Mouse (Mus musculus) bone marrow macrophage, adult 2 months (primary cell): Measurements from ENCODE around the gene Cfap300. TPM values are rescaled to one million over a fixed set of nuclear protein-coding genes. Genes with fewer than 3 reads are reported as not detected.

Experiments used
- H3K27ac ChIP-seq: 2 replicates; pipeline ENCODE4 v1.5.1; 2012; ENCODE audit warnings: low read depth, low read length; ENCODE audit not compliant: insufficient read depth
- H3K4me1 ChIP-seq: 2 replicates; pipeline ENCODE4 v1.6.1; 2012; ENCODE audit warnings: low read length; ENCODE audit not compliant: control insufficient read depth, insufficient read depth
- H3K4me3 ChIP-seq: 2 replicates; pipeline ENCODE4 v1.5.1; 2012; ENCODE audit warnings: mild to moderate bottlenecking, low read length, moderate library complexity; ENCODE audit not compliant: insufficient read depth
- CTCF ChIP-seq: IDR thresholded peaks from 2 replicates; pipeline ENCODE4 v1.5.1; 2012; ENCODE audit warnings: low read depth, mild to moderate bottlenecking, low read length, moderate library complexity
- POLR2A ChIP-seq: IDR thresholded peaks from 2 replicates; pipeline ENCODE4 v1.6.1; 2012; ENCODE audit warnings: mild to moderate bottlenecking, low read depth, low read length, borderline replicate concordance
- polyA plus RNA-seq: library from polyadenylated mRNA; stranded (reverse); fragments of >200 nt; gene quantifications from 2 replicates; pipeline ENCODE4 v1.2.4, GENCODE M21; 2012; ENCODE audit not compliant: missing spikeins, insufficient read depth, insufficient read length

The Cfap300 gene
- polyA plus RNA-seq, 1 experiment = not detected

- Histone ChIP-seq H3K27ac (no peak overlapping the region), H3K4me1 (no peaks in the 10 kb centered on the region), H3K4me3 (no peak overlapping the region)
- no peak for TF ChIP-seq CTCF
Observed at GRCm38 (mm10) chr9:8017253-8017913, 25.2 kb downstream of the Cfap300 start.

DNA sequence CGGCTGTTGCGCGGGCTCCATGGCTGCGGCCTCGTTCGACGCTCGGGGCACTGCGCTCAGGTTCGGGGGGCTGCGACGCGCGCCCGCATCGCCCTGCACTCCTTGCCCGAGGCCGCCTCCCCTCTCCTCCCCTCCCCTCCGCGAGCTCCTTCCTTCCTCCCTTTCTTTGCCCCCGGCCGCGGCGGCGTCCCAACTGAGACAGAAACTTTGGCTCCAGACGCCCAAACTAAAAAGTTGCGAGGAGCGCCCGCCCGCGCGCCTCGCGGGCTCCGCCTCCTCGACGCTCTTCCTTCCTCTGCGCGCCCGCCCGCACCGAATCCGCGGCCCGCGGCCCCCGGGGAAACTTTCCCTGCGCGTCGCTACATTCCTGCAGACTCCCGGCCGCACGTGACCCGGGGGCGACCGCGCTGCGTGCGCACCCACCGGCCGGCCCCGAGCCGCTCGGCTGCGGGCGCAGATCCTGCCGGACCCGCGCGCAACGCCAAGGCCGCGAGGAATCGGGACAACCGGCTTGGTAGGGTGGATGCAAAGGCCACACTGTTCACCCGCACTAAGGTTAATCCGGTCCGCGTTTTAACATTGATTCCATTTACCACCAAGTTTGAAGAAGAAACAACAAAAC is 38.1 kb downstream of the Cfap300 start, which contains the start of gene Yap1:
Yap1 (minus strand) TSS at position 227 of the 622 bp plus-strand sequence.
- TF ChIP-seq CTCF (no peak), POLR2A (no peak)
- H3K4me1 ChIP-seq = no peaks in the 10 kb centered on the region
- peak within 1 kb of the TSS; percentile 24 for H3K4me3 ChIP-seq
- no peak within 1 kb of the TSS for H3K27ac ChIP-seq

GRCm38 (mm10) chr9:8003301-8004271 is 39.0 kb downstream of the Cfap300 start:
- Histone ChIP-seq H3K4me1 (no peaks in the 10 kb centered on the region), H3K4me3 (no peak overlapping the region), H3K27ac (no peak overlapping the region)
- TF ChIP-seq CTCF = no peak
- TF ChIP-seq POLR2A = no peak

GRCm38 (mm10) chr9:8002806-8003205 is 39.8 kb downstream of the Cfap300 start:
- Histone ChIP-seq H3K27ac (no peak overlapping the region), H3K4me1 (no peaks in the 10 kb centered on the region), H3K4me3 (no peak overlapping the region)
- no peak for TF ChIP-seq POLR2A
- no peak for TF ChIP-seq CTCF

- no peaks in the 10 kb centered on the region for H3K4me1 ChIP-seq
- H3K27ac ChIP-seq = no peak overlapping the region
- TF ChIP-seq POLR2A (no peak), CTCF (no peak)
- H3K4me3 ChIP-seq = no peak overlapping the region
Observed at GRCm38 (mm10) chr9:8001352-8001751, 41.3 kb downstream of the Cfap300 start.

DNA sequence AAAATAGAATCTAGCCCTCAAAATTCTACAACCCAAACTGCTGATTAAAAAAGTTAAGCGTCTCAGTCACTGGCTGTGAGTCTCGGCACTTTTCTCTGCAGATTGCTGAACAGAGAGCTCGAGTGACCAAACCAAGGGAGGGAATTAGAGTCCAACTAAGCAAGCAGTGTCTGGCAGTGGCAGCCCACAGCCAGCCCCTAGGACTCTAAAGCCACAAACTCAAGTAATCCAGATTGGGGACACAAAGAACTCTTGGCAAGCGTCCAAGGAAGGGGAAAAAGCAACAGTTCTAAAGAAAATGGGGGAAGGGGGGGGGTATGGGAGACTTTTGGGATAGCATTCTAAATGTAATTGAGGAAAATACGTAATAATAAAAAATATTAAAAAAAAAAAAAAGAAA is 48.3 kb downstream of the Cfap300 start:
- no peak overlapping the region for H3K27ac ChIP-seq

DNA sequence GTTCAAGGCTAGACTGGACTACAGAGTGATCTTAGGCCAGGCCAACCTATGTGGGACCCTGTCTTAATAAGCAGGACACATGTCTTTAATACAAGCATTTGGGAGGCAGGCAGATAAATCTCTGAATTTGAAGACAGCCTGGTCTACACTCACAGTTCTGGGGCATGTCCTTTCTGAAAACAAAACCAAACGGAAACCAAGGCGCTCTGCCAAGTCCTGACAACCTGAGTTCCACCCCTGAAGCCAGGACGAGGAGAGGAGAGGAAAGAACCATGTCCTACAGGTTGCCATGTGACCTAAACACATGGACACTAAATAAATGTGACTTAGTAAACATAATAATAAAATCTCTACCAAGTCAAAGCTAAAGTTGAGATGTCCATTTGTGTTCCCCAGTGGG is 50.0 kb downstream of the Cfap300 start:
- no peak for TF ChIP-seq POLR2A
- no peak for TF ChIP-seq CTCF
- Histone ChIP-seq H3K4me1 (no peaks in the 10 kb centered on the region), H3K27ac (no peak overlapping the region), H3K4me3 (no peak overlapping the region)

More for the DNA sequence above, 48.3 kb downstream of the Cfap300 start:
- H3K4me1 ChIP-seq = no peaks in the 10 kb centered on the region
- H3K4me3 ChIP-seq = no peak overlapping the region
- TF ChIP-seq CTCF (no peak), POLR2A (no peak)

DNA sequence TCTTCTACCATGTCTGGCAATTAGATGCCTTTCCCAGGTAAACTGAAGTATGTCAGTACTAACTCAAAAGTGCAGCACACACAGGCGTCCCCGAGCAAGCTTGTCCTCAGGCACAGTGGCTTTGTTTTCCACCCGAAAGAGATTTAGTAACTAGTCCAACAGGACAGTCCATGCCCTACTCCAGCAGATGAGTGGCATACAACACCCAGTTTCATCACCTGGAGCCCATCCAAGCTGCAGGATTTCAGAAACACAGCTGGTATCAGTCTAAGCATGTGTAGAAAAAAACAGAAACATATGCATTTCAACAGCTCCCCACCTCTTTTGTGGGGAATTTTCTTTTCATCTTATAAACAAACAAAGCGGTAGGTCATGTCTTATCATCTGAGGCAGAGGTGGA is 51.7 kb downstream of the Cfap300 start:
- H3K4me1 ChIP-seq = no peaks in the 10 kb centered on the region
- no peak overlapping the region for H3K27ac ChIP-seq
- H3K4me3 ChIP-seq = no peak overlapping the region
- no peak for TF ChIP-seq CTCF
- TF ChIP-seq POLR2A = no peak

GRCm38 (mm10) chr9:7987119-7987518 is 55.5 kb downstream of the Cfap300 start:
- TF ChIP-seq POLR2A = no peak
- no peak for TF ChIP-seq CTCF
- Histone ChIP-seq H3K27ac (no peak overlapping the region), H3K4me1 (no peaks in the 10 kb centered on the region), H3K4me3 (no peak overlapping the region)
